Mouse (Mus musculus) midbrain, embryonic 11.5 days (tissue): Measurements from ENCODE around the gene Pmepa1. TPM values are rescaled to one million over a fixed set of nuclear protein-coding genes. Genes with fewer than 3 reads are reported as not detected.

ENCODE experiments used
- ATAC-seq: fragments of 200-750 bp; cut with Nextera tagmentation; 2 replicates; pipeline ENCODE4 v1.8.0; 2017; ENCODE audit warnings: moderate TSS enrichment, moderate library complexity; ENCODE audit not compliant: low FRiP score
- DNase-seq: peaks from one replicate; pipeline ENCODE4 v3.0.0; 2015; ENCODE audit warnings: low spot score; ENCODE audit errors: missing footprints
- H3K27ac ChIP-seq: fragments of 300-500 bp; sonication (generic); 2 replicates; pipeline ENCODE4 v1.5.1; 2014; ENCODE audit warnings: low read depth, low read length
- H3K27me3 ChIP-seq: fragments of 300-500 bp; sonication (generic); 2 replicates; pipeline ENCODE4 v1.6.1; 2014; ENCODE audit warnings: mild to moderate bottlenecking, low read length, moderate library complexity, mixed read lengths; ENCODE audit not compliant: control insufficient read depth, insufficient read depth
- H3K36me3 ChIP-seq: fragments of 300-500 bp; sonication (generic); 2 replicates; pipeline ENCODE4 v1.6.1; 2014; ENCODE audit warnings: mild to moderate bottlenecking, low read length, moderate library complexity, mixed read lengths; ENCODE audit not compliant: control insufficient read depth, insufficient read depth
- H3K4me1 ChIP-seq: fragments of 300-500 bp; sonication (generic); 2 replicates; pipeline ENCODE4 v1.6.1; 2014; ENCODE audit warnings: low read length; ENCODE audit not compliant: control insufficient read depth, insufficient read depth
- H3K4me2 ChIP-seq: fragments of 300-500 bp; sonication (generic); 2 replicates; pipeline ENCODE4 v1.6.1; 2014; ENCODE audit warnings: mild to moderate bottlenecking, moderate library complexity
- H3K4me3 ChIP-seq: fragments of 300-500 bp; sonication (generic); 2 replicates; pipeline ENCODE4 v1.5.1; 2014; ENCODE audit warnings: low read depth, low read length
- H3K9ac ChIP-seq: fragments of 300-500 bp; sonication (generic); 2 replicates; pipeline ENCODE4 v1.6.1; 2014; ENCODE audit warnings: low read length
- H3K9me3 ChIP-seq: fragments of 300-500 bp; sonication (generic); 2 replicates; pipeline ENCODE4 v1.6.1; 2016; ENCODE audit warnings: low read length; ENCODE audit not compliant: control insufficient read depth
- WGBS: fragments of 180-500 bp; shearing (Covaris S2); extraction: QIAGEN DNeasy Blood & Tissue Kit; methylation state at CpG from one replicate; pipeline ENCODE4 v1.1.7; 2014; 5-methylcytosine and 5-hydroxymethylcytosine counted together
- polyA plus RNA-seq: library from polyadenylated mRNA; unstranded; fragments of >200 nt; fragmentation: Nextera tagmentation; extraction: Ambion mirVana; gene quantifications from 2 replicates; pipeline ENCODE4 v1.2.1, GENCODE M21; 2014

Pmepa1 gene
- polyA plus RNA-seq = 3.2 and 3.4 TPM in 2 replicates

- H3K36me3 ChIP-seq = no peaks in the 10 kb centered on the region
- DNase-seq (peak; percentile 98), ATAC-seq (peak; percentile 95)
- under 1% methylated on average over 53 of the region's 61 CpGs for WGBS
- peaks cover 24% of the 10 kb centered on the region for H3K4me1 ChIP-seq
- peaks cover 4% of the 10 kb centered on the region; the same call in 1 of the 2 replicates for H3K27me3 ChIP-seq
- H3K9me3 ChIP-seq = no peaks in the 10 kb centered on the region
- H3K4me3 ChIP-seq = peak within 1 kb of the TSS; percentile 94
- H3K27ac ChIP-seq = peak within 1 kb of the TSS; percentile 54
- H3K4me2 ChIP-seq = peak within 1 kb of the TSS; percentile 62
- H3K9ac ChIP-seq = peak within 1 kb of the TSS; percentile 98
Observed at GRCm38 (mm10) chr2:173276409-173276808, at the start of gene Pmepa1. Gene Pmepa1 (minus strand): TSS chr2:173276533.

GRCm38 (mm10) chr2:173321754-173322153 is 45.4 kb upstream of the Pmepa1 start:
- Histone ChIP-seq H3K27ac (no peak overlapping the region), H3K36me3 (no peaks in the 10 kb centered on the region), H3K9me3 (no peaks in the 10 kb centered on the region), H3K4me3 (no peak overlapping the region), H3K27me3 (no peaks in the 10 kb centered on the region), H3K9ac (no peak overlapping the region), H3K4me2 (no peak overlapping the region), H3K4me1 (no peaks in the 10 kb centered on the region)
- no peak for ATAC-seq
- 87% methylated on average over 6 of the region's 6 CpGs for WGBS
- no peak for DNase-seq

DNA sequence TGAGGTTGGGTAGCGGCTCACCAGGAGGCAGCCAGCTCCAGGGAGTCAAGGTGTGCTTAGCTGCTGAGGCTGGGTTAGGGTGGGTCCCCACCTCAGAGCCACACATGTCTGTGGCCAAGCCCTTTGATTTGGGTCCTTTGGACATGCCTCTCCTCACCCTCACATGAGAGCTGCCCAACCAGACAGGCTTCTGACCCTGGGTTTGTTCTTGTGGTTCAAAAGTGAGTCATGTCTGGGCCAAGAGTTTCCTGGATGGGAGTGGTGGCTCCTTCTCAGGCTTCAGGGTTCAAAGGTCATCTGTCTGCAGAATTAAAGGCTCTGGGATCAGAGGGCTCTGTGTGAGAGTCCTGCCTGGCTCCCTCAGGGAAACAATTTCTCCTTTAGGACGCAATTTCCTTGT is 44.9 kb upstream of the Pmepa1 start:
- ATAC-seq (0 out of 2 replicates have a peak, but pooled peaks have one; percentile 7), DNase-seq (no peak)
- no peak overlapping the region for H3K27ac ChIP-seq
- H3K4me3 ChIP-seq = no peak overlapping the region
- H3K9ac ChIP-seq = no peak overlapping the region
- H3K27me3 ChIP-seq = no peaks in the 10 kb centered on the region
- WGBS = 83% methylated on average over 2 of the region's 2 CpGs
- H3K9me3 ChIP-seq = no peaks in the 10 kb centered on the region
- H3K4me1 ChIP-seq = no peaks in the 10 kb centered on the region
- no peaks in the 10 kb centered on the region for H3K36me3 ChIP-seq
- H3K4me2 ChIP-seq = no peak overlapping the region

DNA sequence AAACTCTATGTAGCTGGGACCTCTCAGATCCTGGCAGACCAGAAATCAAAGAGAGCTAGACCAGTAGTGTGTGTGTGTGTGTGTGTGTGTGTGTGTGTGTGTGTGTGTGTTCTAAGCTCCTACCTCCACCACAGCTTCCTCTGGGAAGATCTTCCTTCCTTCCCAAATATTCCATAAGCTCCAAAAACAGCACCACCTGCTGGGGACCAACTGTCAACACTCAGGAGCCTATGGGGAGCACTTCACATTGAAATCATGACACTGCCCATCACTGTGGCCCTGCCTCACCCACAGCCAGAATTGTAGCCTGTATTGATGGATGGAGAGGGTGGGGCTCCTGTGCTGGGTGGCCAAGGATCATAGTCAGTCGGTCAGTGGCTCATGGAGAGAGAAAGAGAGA is 38.0 kb upstream of the Pmepa1 start:
- peak; percentile 46; the same call in 1 of the 2 replicates for ATAC-seq
- H3K4me1 ChIP-seq = no peaks in the 10 kb centered on the region
- peak; percentile 28 for DNase-seq
- no peak overlapping the region for H3K9ac ChIP-seq
- no peaks in the 10 kb centered on the region for H3K27me3 ChIP-seq
- WGBS = no CpG with 5 or more reads among the region's 1 CpGs
- H3K27ac ChIP-seq = no peak overlapping the region
- no peak overlapping the region for H3K4me3 ChIP-seq
- no peaks in the 10 kb centered on the region for H3K36me3 ChIP-seq
- no peak overlapping the region for H3K4me2 ChIP-seq
- H3K9me3 ChIP-seq = no peaks in the 10 kb centered on the region

DNA sequence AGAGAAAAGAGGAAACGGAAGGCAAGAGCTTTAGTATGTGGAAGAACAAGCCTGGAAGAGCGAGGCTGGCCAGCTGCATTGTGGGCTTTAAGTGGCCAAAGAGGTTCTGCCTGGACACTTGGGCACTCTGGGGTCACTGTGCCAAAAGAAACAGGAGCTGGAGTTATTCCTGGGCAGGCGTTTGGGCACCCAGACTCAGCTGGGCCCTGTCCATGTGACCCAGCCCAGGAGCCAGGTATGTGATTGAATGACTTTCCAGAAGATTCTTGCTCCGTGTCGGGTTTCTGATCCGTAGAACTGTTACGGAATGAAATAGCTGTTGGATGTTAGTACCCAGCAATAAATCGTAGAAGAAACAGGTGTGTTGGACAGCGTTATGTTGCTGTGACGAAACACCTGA is 32.2 kb upstream of the Pmepa1 start:
- H3K27me3 ChIP-seq = 0 out of 2 replicates have a peak, but pooled peaks cover 3% of the 10 kb centered on the region
- H3K4me2 ChIP-seq = no peak overlapping the region
- H3K9me3 ChIP-seq = no peaks in the 10 kb centered on the region
- ATAC-seq = no peak
- peaks cover 5% of the 10 kb centered on the region; the same call in 1 of the 2 replicates for H3K4me1 ChIP-seq
- peak; percentile 61 for DNase-seq
- H3K9ac ChIP-seq = no peak overlapping the region
- H3K4me3 ChIP-seq = no peak overlapping the region
- no peak overlapping the region for H3K27ac ChIP-seq
- H3K36me3 ChIP-seq = no peaks in the 10 kb centered on the region
- 97% methylated on average over 10 of the region's 10 CpGs for WGBS

- 25% methylated on average over 4 of the region's 4 CpGs for WGBS
- 0 out of 2 replicates have a peak, but pooled peaks cover 3% of the 10 kb centered on the region for H3K27me3 ChIP-seq
- ATAC-seq = peak; percentile 54
- H3K4me2 ChIP-seq = no peak overlapping the region
- H3K4me1 ChIP-seq = peaks cover 5% of the 10 kb centered on the region; the same call in 1 of the 2 replicates
- no peaks in the 10 kb centered on the region for H3K9me3 ChIP-seq
- H3K36me3 ChIP-seq = no peaks in the 10 kb centered on the region
- no peak overlapping the region for H3K4me3 ChIP-seq
- H3K9ac ChIP-seq = no peak overlapping the region
- DNase-seq = peak; percentile 81
- H3K27ac ChIP-seq = no peak overlapping the region
Observed at GRCm38 (mm10) chr2:173307984-173308383, 31.7 kb upstream of the Pmepa1 start.

GRCm38 (mm10) chr2:173307561-173307960 is 31.2 kb upstream of the Pmepa1 start:
- Histone ChIP-seq H3K27me3 (0 out of 2 replicates have a peak, but pooled peaks cover 3% of the 10 kb centered on the region), H3K9me3 (no peaks in the 10 kb centered on the region), H3K9ac (no peak overlapping the region), H3K4me2 (no peak overlapping the region), H3K36me3 (no peaks in the 10 kb centered on the region), H3K4me1 (peaks cover 5% of the 10 kb centered on the region; the same call in 1 of the 2 replicates), H3K27ac (no peak overlapping the region), H3K4me3 (no peak overlapping the region)
- DNase-seq (peak; percentile 89), ATAC-seq (peak; percentile 83)
- 6% methylated on average over 14 of the region's 18 CpGs for WGBS

DNA sequence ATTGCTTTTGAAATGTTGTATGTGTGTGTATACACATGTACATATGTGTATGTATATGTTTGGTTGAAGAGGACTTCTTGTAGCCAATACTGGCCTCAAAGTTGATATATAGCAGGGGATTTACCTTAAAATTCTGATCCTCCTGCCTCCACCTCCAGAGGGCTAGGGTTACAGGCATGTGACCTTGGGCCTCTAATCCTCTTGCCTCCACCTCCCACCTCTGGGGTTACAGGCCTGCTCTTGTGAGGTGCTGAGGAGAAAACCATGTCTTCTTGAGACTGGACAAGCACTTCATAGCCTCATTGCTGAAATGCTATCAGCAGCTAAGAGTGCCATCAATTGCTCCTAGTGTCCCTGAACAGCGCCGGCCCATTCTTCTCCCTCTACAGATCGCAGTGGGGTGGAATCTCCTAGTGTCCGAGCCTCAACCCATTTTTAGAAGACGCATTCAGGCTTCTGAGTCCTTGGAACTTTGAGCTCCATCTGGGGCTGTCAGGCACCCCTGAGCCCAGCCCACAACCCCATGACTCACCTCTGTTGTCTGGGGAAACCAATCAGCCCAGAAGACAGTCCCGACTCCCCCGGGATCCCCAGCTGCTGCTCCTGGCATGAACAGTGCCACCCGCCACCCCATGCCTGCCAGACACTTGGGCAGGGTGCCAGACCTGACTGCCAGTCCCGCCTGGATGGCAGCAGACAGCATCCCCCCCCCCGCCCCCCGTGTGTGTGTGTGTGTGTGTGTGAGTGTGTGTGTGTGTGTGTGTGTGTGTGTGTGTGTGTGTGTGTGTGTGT is 30.6 kb upstream of the Pmepa1 start:
- Histone ChIP-seq H3K9me3 (no peaks in the 10 kb centered on the region), H3K4me2 (no peak overlapping the region), H3K4me1 (peaks cover 5% of the 10 kb centered on the region; the same call in 1 of the 2 replicates), H3K4me3 (no peak overlapping the region), H3K27me3 (0 out of 2 replicates have a peak, but pooled peaks cover 3% of the 10 kb centered on the region), H3K9ac (no peak overlapping the region), H3K27ac (no peak overlapping the region), H3K36me3 (no peaks in the 10 kb centered on the region)
- ATAC-seq (peak; percentile 30), DNase-seq (peak; percentile 80)
- 44% methylated on average over 10 of the region's 11 CpGs for WGBS

DNA sequence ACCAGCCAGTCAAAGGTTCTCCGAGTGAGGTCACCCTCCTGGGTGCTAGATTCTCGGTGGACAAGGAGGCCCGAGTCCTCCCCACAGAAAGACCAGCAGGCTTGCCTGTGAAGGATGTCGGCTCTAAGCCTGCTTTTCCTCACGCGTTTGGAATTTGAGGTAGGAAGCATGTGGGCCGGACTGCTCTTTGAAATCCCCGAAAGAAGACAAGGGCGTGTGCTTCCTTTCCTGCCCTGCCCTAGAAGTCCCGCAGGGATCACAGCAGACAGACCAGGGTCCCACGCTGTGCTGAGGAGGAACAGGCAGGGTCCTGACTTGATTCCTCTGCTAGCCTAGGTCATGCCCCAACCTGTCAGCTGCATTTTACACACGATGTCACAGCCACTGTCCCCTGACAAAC is 28.7 kb upstream of the Pmepa1 start:
- Histone ChIP-seq H3K4me3 (no peak overlapping the region), H3K9me3 (no peaks in the 10 kb centered on the region), H3K4me2 (no peak overlapping the region), H3K36me3 (no peaks in the 10 kb centered on the region), H3K4me1 (peaks cover 5% of the 10 kb centered on the region; the same call in 1 of the 2 replicates), H3K27ac (no peak overlapping the region), H3K9ac (no peak overlapping the region), H3K27me3 (0 out of 2 replicates have a peak, but pooled peaks cover 3% of the 10 kb centered on the region)
- DNase-seq = peak; percentile 71
- ATAC-seq = no peak
- WGBS = 54% methylated on average over 12 of the region's 12 CpGs
